Mouse (Mus musculus) T-helper 2 cell (primary cell): ENCODE data around the gene Ica1l.

Experiments
- in situ Hi-C: fragments of 300-600 bp; cut with MboI, MseI; formaldehyde crosslinking; loops from one replicate; pipeline ENCODE4 v1.15.1; 2025; ENCODE audit warnings: high pct_unique_total_duplicates

The Ica1l gene

GRCm38 (mm10) chr1:59966171-59966785, 76.7 kb downstream of the Ica1l start:
- in situ Hi-C loops = no loop called here

DNA sequence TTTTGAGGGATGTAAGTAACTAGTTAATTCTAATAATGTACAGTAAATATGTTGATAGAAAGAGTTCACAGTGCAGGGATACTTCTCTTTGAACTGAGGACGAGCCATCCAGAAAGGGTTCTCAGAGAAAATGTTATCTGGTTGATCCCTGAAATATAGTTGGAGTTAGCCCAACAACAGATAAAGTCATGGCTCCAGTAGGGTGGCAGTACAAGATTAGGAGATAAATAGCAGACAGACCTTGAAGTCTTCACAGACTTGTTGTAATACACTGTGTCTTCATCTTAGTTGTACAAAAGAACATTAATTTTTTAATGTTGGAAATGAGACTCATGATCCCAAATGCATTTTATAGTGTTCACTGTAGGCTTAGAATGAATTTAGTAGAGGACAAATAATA, 83.0 kb downstream of the Ica1l start:
- in situ Hi-C loops = no loop called here

GRCm38 (mm10) chr1:59957206-59957605, 85.8 kb downstream of the Ica1l start:
- in situ Hi-C loops = no loop called here

DNA sequence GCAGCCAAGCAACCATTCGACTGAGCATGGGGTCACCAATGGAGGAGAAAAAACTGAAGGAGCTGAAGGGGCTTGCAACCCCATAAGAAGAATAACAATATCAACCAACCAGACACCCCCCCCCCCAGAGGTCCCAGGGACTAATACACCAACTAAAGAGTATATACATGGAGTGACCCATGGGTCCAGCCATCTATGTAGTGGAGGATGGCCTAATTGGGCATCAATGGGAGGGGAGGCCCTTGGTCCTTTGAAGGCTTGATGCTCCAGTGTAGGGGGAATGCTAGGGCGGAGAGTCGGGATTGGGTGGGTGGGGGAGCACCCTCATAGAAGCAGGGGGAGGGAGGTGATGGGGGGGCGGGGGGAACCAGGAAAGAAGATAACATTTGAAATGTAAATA, 95.5 kb downstream of the Ica1l start:
- in situ Hi-C loops = no loop called here

DNA sequence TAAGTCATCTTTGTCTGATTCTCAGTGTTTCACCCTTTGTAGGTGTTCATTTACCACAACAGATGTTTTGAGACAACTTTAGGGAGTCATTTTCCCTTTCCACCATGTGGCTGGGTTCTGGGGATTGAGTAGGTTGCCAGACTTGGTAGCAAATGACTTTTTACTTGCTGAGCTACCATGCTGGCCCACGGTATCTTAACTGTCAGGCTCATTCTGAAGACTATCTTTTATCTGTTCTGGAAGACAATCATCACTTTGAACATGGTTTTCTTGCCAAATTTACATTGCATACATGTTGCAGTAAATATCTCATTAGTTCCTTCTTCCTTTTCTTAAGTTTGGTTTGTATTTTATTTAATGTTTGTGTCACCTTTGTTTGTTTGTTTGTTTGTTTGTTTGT, 97.0 kb downstream of the Ica1l start:
- in situ Hi-C loops = no loop called here

- in situ Hi-C loops = no loop called here
Measured at GRCm38 (mm10) chr1:59943825-59944224, 99.2 kb downstream of the Ica1l start.

GRCm38 (mm10) chr1:59942057-59942790, 100.8 kb downstream of the Ica1l start:
- in situ Hi-C loops = no loop called here

DNA sequence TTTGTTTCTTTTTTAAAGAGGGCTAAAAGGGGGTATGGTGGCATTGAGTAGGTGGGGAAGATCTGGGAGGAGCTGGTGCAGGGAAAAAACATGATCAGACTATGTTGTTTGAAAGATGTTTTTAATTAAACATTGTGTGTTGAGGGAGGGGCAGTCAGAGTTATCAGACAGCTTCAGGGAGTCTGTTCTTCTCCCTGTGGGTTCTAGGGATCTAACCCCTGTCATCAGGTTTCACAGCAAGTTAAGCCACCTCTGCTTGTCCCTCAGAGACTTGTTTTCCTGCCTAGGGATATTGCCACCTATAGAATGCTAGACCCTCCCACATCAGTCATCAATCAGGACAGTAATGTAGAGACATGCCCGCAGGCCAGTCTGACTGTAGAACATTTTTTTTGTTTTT, 101.9 kb downstream of the Ica1l start:
- in situ Hi-C loops = no loop called here

- in situ Hi-C loops = no loop called here
Measured at GRCm38 (mm10) chr1:59932991-59933390, 110.0 kb downstream of the Ica1l start.
